Comparison of ENCODE assay signal across 8 mouse cellular contexts in genomic region chr9:21332161-21333061, GRCm38 (mm10). TPM values are rescaled to one million over a fixed set of nuclear protein-coding genes. Genes with fewer than 3 reads are reported as not detected.
DNase-seq lines count a peak whose midpoint lies in the region; ATAC-seq and TF ChIP-seq lines count a peak whose summit lies in the region.
"Had no signal": no experiment of that assay in that cellular context is flagged by ENCODE, and none has a peak within 500 bp of the region (broad histone marks: within the 10 kb centered on the region; RNA-seq: fewer than 3 reads in every experiment).

No protein-coding gene starts in this region.

- no peak for ATAC-seq in embryonic facial prominence, embryonic 13.5 days (ENCODE audit: insufficient number of reproducible peaks, insufficient read depth, low FRiP score, low TSS enrichment, low read depth)
- no peak for ATAC-seq in limb, embryonic 12.5 days (ENCODE audit: insufficient number of reproducible peaks, insufficient read depth, low FRiP score, low TSS enrichment, low read depth)

- peak overlapping the region; percentile 80 for H3K27ac ChIP-seq in spleen, adult 2 months (ENCODE audit: insufficient read depth, low read length)
- peak overlapping the region; percentile 58 for H3K27ac ChIP-seq in embryonic facial prominence, embryonic 13.5 days
- peak overlapping the region; percentile 62 for H3K27ac ChIP-seq in limb, embryonic 12.5 days
- no peak overlapping the region for H3K27ac ChIP-seq in layer of hippocampus, adult 2 months

- 24% methylated on average over 9 of the region's 9 CpGs for WGBS in spleen, adult 2 months
- 29% methylated on average over 9 of the region's 9 CpGs for WGBS in embryonic facial prominence, embryonic 13.5 days
- 34% methylated on average over 9 of the region's 9 CpGs for WGBS in limb, embryonic 12.5 days

- peaks cover 4% of the 10 kb centered on the region; the same call in 1 of the 2 replicates for H3K36me3 ChIP-seq in spleen, adult 2 months (ENCODE audit: control insufficient read depth, insufficient read depth, low read length)
- H3K36me3 ChIP-seq in embryonic facial prominence, embryonic 13.5 days = 0 out of 2 replicates have a peak, but pooled peaks cover 4% of the 10 kb centered on the region
- H3K36me3 ChIP-seq in limb, embryonic 12.5 days = peaks cover 6% of the 10 kb centered on the region; the same call in 1 of the 2 replicates

- TF ChIP-seq POLR2A in spleen, adult 2 months (IDR thresholded peaks at IDR 0.05; ENCODE audit: low read depth, low read length) = no peak

- no peaks in the 10 kb centered on the region for H3K27me3 ChIP-seq in spleen, adult 2 months (ENCODE audit: control insufficient read depth, insufficient read depth, low read length)
- no peaks in the 10 kb centered on the region for H3K27me3 ChIP-seq in embryonic facial prominence, embryonic 13.5 days
- peaks cover under 1% of the 10 kb centered on the region; the same call in 1 of the 2 replicates for H3K27me3 ChIP-seq in limb, embryonic 12.5 days

- no peak for TF ChIP-seq CTCF in spleen, adult 2 months (IDR thresholded peaks at IDR 0.05; ENCODE audit: extremely low read depth, insufficient read depth, insufficient read length, insufficient replicate concordance)
- TF ChIP-seq CTCF in layer of hippocampus, adult 2 months (conservative IDR thresholded peaks at IDR 0.05) = no peak

- H3K4me3 ChIP-seq in spleen, adult 2 months (ENCODE audit: extremely low read depth, insufficient read depth, insufficient read length) = no peak overlapping the region
- H3K4me3 ChIP-seq in embryonic facial prominence, embryonic 13.5 days = no peak overlapping the region
- no peak overlapping the region for H3K4me3 ChIP-seq in limb, embryonic 12.5 days (replicated peaks)
- H3K4me3 ChIP-seq in layer of hippocampus, adult 2 months = no peak overlapping the region

- peak overlapping the region; percentile 17; the same call in 1 of the 2 replicates for H3K9ac ChIP-seq in embryonic facial prominence, embryonic 13.5 days
- H3K9ac ChIP-seq in limb, embryonic 12.5 days (replicated peaks) = no peak overlapping the region

- peak overlapping the region; percentile 24; the same call in 1 of the 2 replicates for H3K4me2 ChIP-seq in embryonic facial prominence, embryonic 13.5 days
- H3K4me2 ChIP-seq in limb, embryonic 12.5 days = no peak overlapping the region

- H3K9me3 ChIP-seq in embryonic facial prominence, embryonic 13.5 days = no peaks in the 10 kb centered on the region
- H3K9me3 ChIP-seq in limb, embryonic 12.5 days = no peaks in the 10 kb centered on the region

- no peak for DNase-seq in spleen, adult 2 months (ENCODE audit: low read depth in 1 of 2, low spot score in 2 of 2)
- no peak for DNase-seq in spleen, postnatal 14 days (ENCODE audit: low spot score in 2 of 2)
- DNase-seq in thymus, postnatal 36 days = peak; percentile 55 to 66
- DNase-seq in layer of hippocampus, adult 2 months (ENCODE audit: low spot score in 2 of 2) = no peak
- DNase-seq in gastrocnemius, postnatal 4 days (ENCODE audit: low spot score in 2 of 2) = no peak
- DNase-seq: adrenal gland, postnatal 14 days had no signal

- H3K4me1 ChIP-seq in spleen, adult 2 months (ENCODE audit: control insufficient read depth, insufficient read depth, insufficient read length) = peaks cover 47% of the 10 kb centered on the region; the same call in 1 of the 2 replicates
- peaks cover 25% of the 10 kb centered on the region for H3K4me1 ChIP-seq in embryonic facial prominence, embryonic 13.5 days
- H3K4me1 ChIP-seq in limb, embryonic 12.5 days (replicated peaks) = peaks cover 17% of the 10 kb centered on the region

RNA-seq across cellular contexts. Expression of gene Slc44a2, which starts 11.9 kb away (rescaled TPM):
- polyA plus RNA-seq in spleen, adult 2 months (2012; rRNA removed) = 166 and 184 TPM in 2 replicates
- polyA plus RNA-seq in embryonic facial prominence, embryonic 13.5 days (2015; fragmentation: Nextera tagmentation; extraction: Ambion mirVana) = 120 and 123 TPM in 2 replicates
- polyA plus RNA-seq in limb, embryonic 12.5 days (2016; fragmentation: Nextera tagmentation; extraction: Ambion mirVana) = 103 and 110 TPM in 2 replicates
- total RNA-seq in layer of hippocampus, adult 2 months (2021) = 10 to 100 TPM; 50.7 to 52.6 TPM
- total RNA-seq in gastrocnemius, postnatal 4 days (2021) = 100 to 1,000 TPM; 139 to 151 TPM

RNA-seq across cellular contexts. Expression of gene Ap1m2, which starts 20.3 kb away (rescaled TPM):
- polyA plus RNA-seq in spleen, adult 2 months (2012; rRNA removed) = 2.0 and 2.5 TPM in 2 replicates
- 22.3 and 30.1 TPM in 2 replicates for polyA plus RNA-seq in embryonic facial prominence, embryonic 13.5 days (2015; fragmentation: Nextera tagmentation; extraction: Ambion mirVana)
- 9.0 and 9.5 TPM in 2 replicates for polyA plus RNA-seq in limb, embryonic 12.5 days (2016; fragmentation: Nextera tagmentation; extraction: Ambion mirVana)
- total RNA-seq in layer of hippocampus, adult 2 months (2021) = under 1 TPM; 0.41 to 0.76 TPM
- total RNA-seq in gastrocnemius, postnatal 4 days (2021) = not detected
- total RNA-seq: adrenal gland, postnatal 14 days had no signal

RNA-seq across cellular contexts. Expression of gene Ilf3, which starts 35.3 kb away (rescaled TPM):
- polyA plus RNA-seq in spleen, adult 2 months (2012; rRNA removed) = 54.2 and 59.6 TPM in 2 replicates
- 248 and 252 TPM in 2 replicates for polyA plus RNA-seq in embryonic facial prominence, embryonic 13.5 days (2015; fragmentation: Nextera tagmentation; extraction: Ambion mirVana)
- polyA plus RNA-seq in limb, embryonic 12.5 days (2016; fragmentation: Nextera tagmentation; extraction: Ambion mirVana) = 312 and 313 TPM in 2 replicates
- total RNA-seq in layer of hippocampus, adult 2 months (2021) = 100 to 1,000 TPM; 106 to 108 TPM
- 10 to 100 TPM; 65.2 to 75.5 TPM for total RNA-seq in gastrocnemius, postnatal 4 days (2021)

RNA-seq across cellular contexts. Expression of gene Cdkn2d, which starts 41.2 kb away (rescaled TPM):
- polyA plus RNA-seq in spleen, adult 2 months (2012; rRNA removed) = 87.4 and 115 TPM in 2 replicates
- polyA plus RNA-seq in embryonic facial prominence, embryonic 13.5 days (2015; fragmentation: Nextera tagmentation; extraction: Ambion mirVana) = 52.1 and 56.2 TPM in 2 replicates
- 46.1 and 46.9 TPM in 2 replicates for polyA plus RNA-seq in limb, embryonic 12.5 days (2016; fragmentation: Nextera tagmentation; extraction: Ambion mirVana)
- total RNA-seq in layer of hippocampus, adult 2 months (2021) = 10 to 100 TPM; 53.7 to 54.4 TPM
- 10 to 100 TPM; 20.5 to 24.0 TPM for total RNA-seq in gastrocnemius, postnatal 4 days (2021)

RNA-seq across cellular contexts. Expression of gene Kri1, which starts 44.6 kb away (rescaled TPM):
- polyA plus RNA-seq in spleen, adult 2 months (2012; rRNA removed) = 40.8 and 43.1 TPM in 2 replicates
- 16.8 and 19.2 TPM in 2 replicates for polyA plus RNA-seq in embryonic facial prominence, embryonic 13.5 days (2015; fragmentation: Nextera tagmentation; extraction: Ambion mirVana)
- 18.1 and 22.2 TPM in 2 replicates for polyA plus RNA-seq in limb, embryonic 12.5 days (2016; fragmentation: Nextera tagmentation; extraction: Ambion mirVana)
- 10 to 100 TPM; 45.1 to 46.6 TPM for total RNA-seq in layer of hippocampus, adult 2 months (2021)
- total RNA-seq in gastrocnemius, postnatal 4 days (2021) = 10 to 100 TPM; 18.1 to 21.3 TPM

Comparison
In these comparisons a context has a peak if more than half of its experiments do, and no peak if none do; other contexts are left out.
1. DNase-seq: peak in thymus, postnatal 36 days (2 of 2); none in spleen, adult 2 months (0 of 2), spleen, postnatal 14 days (0 of 2), layer of hippocampus, adult 2 months (0 of 2) and gastrocnemius, postnatal 4 days (0 of 2).